Mouse (Mus musculus): ENCODE results near the gene Napa. TPM values are rescaled to one million over a fixed set of nuclear protein-coding genes. Genes with fewer than 3 reads are reported as not detected.

Napa gene
- polyA plus RNA-seq (2016; fragmentation: Nextera tagmentation; extraction: Ambion mirVana), result 187 and 188 TPM in 2 replicates

GRCm38 (mm10) chr7:16098021-16099017 lies at the start of gene Napa:
Napa (plus strand) TSS chr7:16098458.
- peak; percentile 99 for DNase-seq (ENCODE audit: low spot score)
- Histone ChIP-seq H3K4me1 (peaks cover 25% of the 10 kb centered on the region), H3K4me3 (peak within 1 kb of the TSS; percentile 82), H3K36me3 (peaks cover 29% of the 10 kb centered on the region), H3K9me3 (replicated peaks) (no peaks in the 10 kb centered on the region), H3K27me3 (ENCODE audit: low read depth, poor library complexity, severe bottlenecking) (no peaks in the 10 kb centered on the region), H3K27ac (replicated peaks) (peak within 1 kb of the TSS; percentile 89)
- WGBS, result under 1% methylated on average over 68 of the region's 68 CpGs

- WGBS, result 10% methylated on average over 36 of the region's 36 CpGs
- Histone ChIP-seq H3K27me3 (ENCODE audit: low read depth, poor library complexity, severe bottlenecking) (no peaks in the 10 kb centered on the region), H3K4me3 (peak overlapping the region; percentile 97), H3K9me3 (replicated peaks) (no peaks in the 10 kb centered on the region), H3K27ac (replicated peaks) (peak overlapping the region; percentile 100), H3K4me1 (peaks cover 61% of the 10 kb centered on the region), H3K36me3 (no peaks in the 10 kb centered on the region)
- DNase-seq (ENCODE audit: low spot score), result no peak
Observed at GRCm38 (mm10) chr7:16048675-16049575, 49.3 kb upstream of the Napa start.

- Histone ChIP-seq H3K27ac (replicated peaks) (no peak overlapping the region), H3K4me1 (peaks cover 55% of the 10 kb centered on the region)
- 80% methylated on average over 7 of the region's 7 CpGs for WGBS
Observed at GRCm38 (mm10) chr7:16049576-16049915, 48.7 kb upstream of the Napa start.

GRCm38 (mm10) chr7:16050600-16050999 lies 47.7 kb upstream of the Napa start:
- DNase-seq (ENCODE audit: low spot score), result no peak
- WGBS, result 91% methylated on average over 3 of the region's 3 CpGs
- H3K4me3 ChIP-seq, result peak overlapping the region; percentile 97; the same call in 1 of the 2 replicates
- no peaks in the 10 kb centered on the region for H3K36me3 ChIP-seq
- H3K9me3 ChIP-seq (replicated peaks), result no peaks in the 10 kb centered on the region
- H3K4me1 ChIP-seq, result peaks cover 44% of the 10 kb centered on the region
- no peak overlapping the region for H3K27ac ChIP-seq (replicated peaks)
- no peaks in the 10 kb centered on the region for H3K27me3 ChIP-seq (ENCODE audit: low read depth, poor library complexity, severe bottlenecking)

More at GRCm38 (mm10) chr7:16049576-16049915, 48.7 kb upstream of the Napa start:
- Histone ChIP-seq H3K27me3 (ENCODE audit: low read depth, poor library complexity, severe bottlenecking) (no peaks in the 10 kb centered on the region), H3K4me3 (peak overlapping the region; percentile 97), H3K9me3 (replicated peaks) (no peaks in the 10 kb centered on the region), H3K36me3 (no peaks in the 10 kb centered on the region)
- DNase-seq (ENCODE audit: low spot score), result no peak

- no peaks in the 10 kb centered on the region for H3K9me3 ChIP-seq (replicated peaks)
- peak overlapping the region; percentile 57 for H3K4me3 ChIP-seq
- H3K27me3 ChIP-seq (ENCODE audit: low read depth, poor library complexity, severe bottlenecking), result no peaks in the 10 kb centered on the region
- peak; percentile 78 for DNase-seq (ENCODE audit: low spot score)
- no peaks in the 10 kb centered on the region for H3K36me3 ChIP-seq
- WGBS, result 8% methylated on average over 19 of the region's 19 CpGs
- H3K27ac ChIP-seq (replicated peaks), result peak overlapping the region; percentile 74
- peaks cover 35% of the 10 kb centered on the region for H3K4me1 ChIP-seq
Observed at GRCm38 (mm10) chr7:16051883-16052595, 46.2 kb upstream of the Napa start.

GRCm38 (mm10) chr7:16052684-16053083 lies 45.6 kb upstream of the Napa start:
- peak overlapping the region; percentile 74 for H3K27ac ChIP-seq (replicated peaks)
- H3K27me3 ChIP-seq (ENCODE audit: low read depth, poor library complexity, severe bottlenecking), result no peaks in the 10 kb centered on the region
- WGBS, result under 1% methylated on average over 24 of the region's 24 CpGs
- peaks cover 35% of the 10 kb centered on the region for H3K4me1 ChIP-seq
- DNase-seq (ENCODE audit: low spot score), result peak; percentile 96
- H3K4me3 ChIP-seq, result peak overlapping the region; percentile 57
- H3K9me3 ChIP-seq (replicated peaks), result no peaks in the 10 kb centered on the region
- no peaks in the 10 kb centered on the region for H3K36me3 ChIP-seq

GRCm38 (mm10) chr7:16053105-16053504 lies 45.2 kb upstream of the Napa start:
- 16% methylated on average over 6 of the region's 6 CpGs for WGBS
- H3K4me3 ChIP-seq, result peak overlapping the region; percentile 57
- DNase-seq (ENCODE audit: low spot score), result no peak
- peaks cover 35% of the 10 kb centered on the region for H3K4me1 ChIP-seq
- H3K27ac ChIP-seq (replicated peaks), result peak overlapping the region; percentile 74
- H3K36me3 ChIP-seq, result no peaks in the 10 kb centered on the region
- no peaks in the 10 kb centered on the region for H3K9me3 ChIP-seq (replicated peaks)
- no peaks in the 10 kb centered on the region for H3K27me3 ChIP-seq (ENCODE audit: low read depth, poor library complexity, severe bottlenecking)

- H3K4me1 ChIP-seq, result peaks cover 19% of the 10 kb centered on the region
- H3K27me3 ChIP-seq (ENCODE audit: low read depth, poor library complexity, severe bottlenecking), result 0 out of 2 replicates have a peak, but pooled peaks cover under 1% of the 10 kb centered on the region
- H3K4me3 ChIP-seq, result no peak overlapping the region
- no peaks in the 10 kb centered on the region for H3K9me3 ChIP-seq (replicated peaks)
- no peaks in the 10 kb centered on the region for H3K36me3 ChIP-seq
- DNase-seq (ENCODE audit: low spot score), result no peak
- H3K27ac ChIP-seq (replicated peaks), result no peak overlapping the region
- WGBS, result 60% methylated on average over 4 of the region's 4 CpGs
Observed at GRCm38 (mm10) chr7:16054966-16055365, 43.3 kb upstream of the Napa start.

- WGBS, result 89% methylated on average over 6 of the region's 6 CpGs
- Histone ChIP-seq H3K27ac (replicated peaks) (no peak overlapping the region), H3K27me3 (ENCODE audit: low read depth, poor library complexity, severe bottlenecking) (peaks cover 7% of the 10 kb centered on the region), H3K4me3 (no peak overlapping the region), H3K9me3 (replicated peaks) (0 out of 2 replicates have a peak, but pooled peaks cover under 1% of the 10 kb centered on the region), H3K4me1 (peaks cover 14% of the 10 kb centered on the region), H3K36me3 (no peaks in the 10 kb centered on the region)
- DNase-seq (ENCODE audit: low spot score), result no peak
Observed at GRCm38 (mm10) chr7:16055665-16056064, 42.6 kb upstream of the Napa start.

- Histone ChIP-seq H3K27me3 (ENCODE audit: low read depth, poor library complexity, severe bottlenecking) (peaks cover 17% of the 10 kb centered on the region), H3K4me1 (peaks cover 13% of the 10 kb centered on the region), H3K27ac (replicated peaks) (no peak overlapping the region), H3K36me3 (no peaks in the 10 kb centered on the region), H3K9me3 (replicated peaks) (peaks cover 10% of the 10 kb centered on the region), H3K4me3 (no peak overlapping the region)
- no peak for DNase-seq (ENCODE audit: low spot score)
- WGBS, result 33% methylated on average over 5 of the region's 5 CpGs
Observed at GRCm38 (mm10) chr7:16056459-16057135, 41.7 kb upstream of the Napa start.

- Histone ChIP-seq H3K4me1 (peaks cover 8% of the 10 kb centered on the region), H3K27me3 (ENCODE audit: low read depth, poor library complexity, severe bottlenecking) (peaks cover 22% of the 10 kb centered on the region), H3K4me3 (no peak overlapping the region), H3K27ac (replicated peaks) (no peak overlapping the region), H3K9me3 (replicated peaks) (peaks cover 15% of the 10 kb centered on the region), H3K36me3 (no peaks in the 10 kb centered on the region)
- no peak for DNase-seq (ENCODE audit: low spot score)
- WGBS, result 71% methylated on average over 2 of the region's 2 CpGs
Observed at GRCm38 (mm10) chr7:16057136-16057534, 41.1 kb upstream of the Napa start.
